Mouse (Mus musculus): ENCODE data around the gene Casc3. TPM values are rescaled to one million over a fixed set of nuclear protein-coding genes. Genes with fewer than 3 reads are reported as not detected.

Gene Casc3
- polyA plus RNA-seq, 1 experiment = 22.1 TPM

- Histone ChIP-seq H3ac (ENCODE audit: control insufficient read depth, insufficient read length) (peak within 1 kb of the TSS; percentile 47), H3K79me2 (ENCODE audit: control insufficient read depth, insufficient read depth) (peaks cover 20% of the 10 kb centered on the region), H3K36me3 (ENCODE audit: control insufficient read depth, insufficient read depth) (peaks cover 7% of the 10 kb centered on the region), H3K4me3 (peak within 1 kb of the TSS; percentile 84), H3K27me3 (ENCODE audit: control insufficient read depth, insufficient read depth, insufficient read length) (no peaks in the 10 kb centered on the region), H3K4me2 (ENCODE audit: low read depth) (peak within 1 kb of the TSS; percentile 87)
- no peak for TF ChIP-seq SRF (IDR thresholded peaks at IDR 0.05; ENCODE audit: control insufficient read depth, insufficient read length, low read depth)
- TF ChIP-seq TCF3 (IDR thresholded peaks at IDR 0.05; ENCODE audit: insufficient read length, low read depth) = no peak
- TF ChIP-seq CEBPB (IDR thresholded peaks at IDR 0.05; ENCODE audit: insufficient read depth, poor library complexity, severe bottlenecking) = no peak
- peak; percentile 36 for TF ChIP-seq MAX (IDR thresholded peaks at IDR 0.05; ENCODE audit: low read depth)
- TF ChIP-seq REST (IDR thresholded peaks at IDR 0.05; ENCODE audit: insufficient read depth, insufficient read length) = no peak
- peak; percentile 60 for TF ChIP-seq USF1 (IDR thresholded peaks at IDR 0.05; ENCODE audit: low read depth)
- peak; percentile 75 for TF ChIP-seq POLR2AphosphoS2 (IDR thresholded peaks at IDR 0.05; ENCODE audit: insufficient read length, low read depth)
- TF ChIP-seq MYOD1 (IDR thresholded peaks at IDR 0.05; ENCODE audit: control insufficient read depth in 1 of 3, insufficient read length in 2 of 3, low read depth in 2 of 3) = no peak
- TF ChIP-seq E2F4 (IDR thresholded peaks at IDR 0.05; ENCODE audit: insufficient read depth) = no peak
- no peak for TF ChIP-seq TCF12 (IDR thresholded peaks at IDR 0.05; ENCODE audit: insufficient read depth, poor library complexity, severe bottlenecking)
- TF ChIP-seq MYOG (IDR thresholded peaks at IDR 0.05; ENCODE audit: control insufficient read depth in 1 of 3, insufficient read depth in 1 of 3, insufficient read length in 2 of 3, low read depth in 2 of 3) = peak in 1 of 3 experiments; percentile 3
- TF ChIP-seq POLR2A (IDR thresholded peaks at IDR 0.05; ENCODE audit: insufficient read length, low read depth) = peak; percentile 68
Measured at GRCm38 (mm10) chr11:98863028-98863750, 58.5 kb downstream of the Casc3 start, which contains the start of gene Wipf2. Gene Wipf2, plus strand, starts transcription at chr11:98863638.

GRCm38 (mm10) chr11:98863751-98864429, 59.2 kb downstream of the Casc3 start:
- H3K4me3 ChIP-seq = peak overlapping the region; percentile 84
- H3K79me2 ChIP-seq (ENCODE audit: control insufficient read depth, insufficient read depth) = peaks cover 25% of the 10 kb centered on the region
- H3K36me3 ChIP-seq (ENCODE audit: control insufficient read depth, insufficient read depth) = peaks cover 7% of the 10 kb centered on the region
- no peak for TF ChIP-seq POLR2A (IDR thresholded peaks at IDR 0.05; ENCODE audit: insufficient read length, low read depth)
- no peak for TF ChIP-seq POLR2AphosphoS2 (IDR thresholded peaks at IDR 0.05; ENCODE audit: insufficient read length, low read depth)
- TF ChIP-seq TCF12 (IDR thresholded peaks at IDR 0.05; ENCODE audit: insufficient read depth, poor library complexity, severe bottlenecking) = no peak
- no peak for TF ChIP-seq CEBPB (IDR thresholded peaks at IDR 0.05; ENCODE audit: insufficient read depth, poor library complexity, severe bottlenecking)
- TF ChIP-seq MYOG (IDR thresholded peaks at IDR 0.05; ENCODE audit: control insufficient read depth in 1 of 3, insufficient read depth in 1 of 3, insufficient read length in 2 of 3, low read depth in 2 of 3) = no peak
- no peak for TF ChIP-seq REST (IDR thresholded peaks at IDR 0.05; ENCODE audit: insufficient read depth, insufficient read length)
- TF ChIP-seq USF1 (IDR thresholded peaks at IDR 0.05; ENCODE audit: low read depth) = no peak
- no peak for TF ChIP-seq TCF3 (IDR thresholded peaks at IDR 0.05; ENCODE audit: insufficient read length, low read depth)
- peak overlapping the region; percentile 47 for H3ac ChIP-seq (ENCODE audit: control insufficient read depth, insufficient read length)
- H3K4me2 ChIP-seq (ENCODE audit: low read depth) = peak overlapping the region; percentile 70
- H3K27me3 ChIP-seq (ENCODE audit: control insufficient read depth, insufficient read depth, insufficient read length) = no peaks in the 10 kb centered on the region

GRCm38 (mm10) chr11:98867293-98867692, 62.6 kb downstream of the Casc3 start:
- H3K36me3 ChIP-seq (ENCODE audit: control insufficient read depth, insufficient read depth) = peaks cover 7% of the 10 kb centered on the region
- H3ac ChIP-seq (ENCODE audit: control insufficient read depth, insufficient read length) = no peak overlapping the region
- no peak overlapping the region for H3K4me3 ChIP-seq
- no peaks in the 10 kb centered on the region for H3K27me3 ChIP-seq (ENCODE audit: control insufficient read depth, insufficient read depth, insufficient read length)
- peaks cover 43% of the 10 kb centered on the region for H3K79me2 ChIP-seq (ENCODE audit: control insufficient read depth, insufficient read depth)
- TF ChIP-seq E2F4 (IDR thresholded peaks at IDR 0.05; ENCODE audit: insufficient read depth) (no peak), TCF12 (IDR thresholded peaks at IDR 0.05; ENCODE audit: insufficient read depth, poor library complexity, severe bottlenecking) (no peak), POLR2A (IDR thresholded peaks at IDR 0.05; ENCODE audit: insufficient read length, low read depth) (no peak), TCF3 (IDR thresholded peaks at IDR 0.05; ENCODE audit: insufficient read length, low read depth) (no peak), MYOG (IDR thresholded peaks at IDR 0.05; ENCODE audit: control insufficient read depth in 1 of 3, insufficient read depth in 1 of 3, insufficient read length in 2 of 3, low read depth in 2 of 3) (no peak), SRF (IDR thresholded peaks at IDR 0.05; ENCODE audit: control insufficient read depth, insufficient read length, low read depth) (no peak), MAX (IDR thresholded peaks at IDR 0.05; ENCODE audit: low read depth) (no peak), USF1 (IDR thresholded peaks at IDR 0.05; ENCODE audit: low read depth) (no peak), MYOD1 (IDR thresholded peaks at IDR 0.05; ENCODE audit: control insufficient read depth in 1 of 3, insufficient read length in 2 of 3, low read depth in 2 of 3) (no peak), REST (IDR thresholded peaks at IDR 0.05; ENCODE audit: insufficient read depth, insufficient read length) (no peak), POLR2AphosphoS2 (IDR thresholded peaks at IDR 0.05; ENCODE audit: insufficient read length, low read depth) (no peak), CEBPB (IDR thresholded peaks at IDR 0.05; ENCODE audit: insufficient read depth, poor library complexity, severe bottlenecking) (no peak)
- H3K4me2 ChIP-seq (ENCODE audit: low read depth) = no peak overlapping the region

- peaks cover 43% of the 10 kb centered on the region for H3K79me2 ChIP-seq (ENCODE audit: control insufficient read depth, insufficient read depth)
- peaks cover 7% of the 10 kb centered on the region for H3K36me3 ChIP-seq (ENCODE audit: control insufficient read depth, insufficient read depth)
- no peak overlapping the region for H3K4me3 ChIP-seq
- no peak overlapping the region for H3K4me2 ChIP-seq (ENCODE audit: low read depth)
- TF ChIP-seq SRF (IDR thresholded peaks at IDR 0.05; ENCODE audit: control insufficient read depth, insufficient read length, low read depth) = no peak
- no peak for TF ChIP-seq POLR2AphosphoS2 (IDR thresholded peaks at IDR 0.05; ENCODE audit: insufficient read length, low read depth)
- no peak for TF ChIP-seq USF1 (IDR thresholded peaks at IDR 0.05; ENCODE audit: low read depth)
- no peak for TF ChIP-seq E2F4 (IDR thresholded peaks at IDR 0.05; ENCODE audit: insufficient read depth)
- TF ChIP-seq TCF3 (IDR thresholded peaks at IDR 0.05; ENCODE audit: insufficient read length, low read depth) = no peak
- TF ChIP-seq MYOD1 (IDR thresholded peaks at IDR 0.05; ENCODE audit: control insufficient read depth in 1 of 3, insufficient read length in 2 of 3, low read depth in 2 of 3) = no peak
- TF ChIP-seq REST (IDR thresholded peaks at IDR 0.05; ENCODE audit: insufficient read depth, insufficient read length) = no peak
- TF ChIP-seq TCF12 (IDR thresholded peaks at IDR 0.05; ENCODE audit: insufficient read depth, poor library complexity, severe bottlenecking) = no peak
- no peak for TF ChIP-seq CEBPB (IDR thresholded peaks at IDR 0.05; ENCODE audit: insufficient read depth, poor library complexity, severe bottlenecking)
- H3K27me3 ChIP-seq (ENCODE audit: control insufficient read depth, insufficient read depth, insufficient read length) = no peaks in the 10 kb centered on the region
- no peak overlapping the region for H3ac ChIP-seq (ENCODE audit: control insufficient read depth, insufficient read length)
Measured at GRCm38 (mm10) chr11:98869906-98870305, 65.2 kb downstream of the Casc3 start.
